Mouse (Mus musculus) lung, adult 18-20 months (tissue): ENCODE data around the gene Mau2.

Source experiments
- DNase-seq, 2 experiments: peaks; one replicate each; pipeline ENCODE4 v3.0.0; 2022; ENCODE audit warnings: mixed read lengths in 2 of 2

The Mau2 gene

DNA sequence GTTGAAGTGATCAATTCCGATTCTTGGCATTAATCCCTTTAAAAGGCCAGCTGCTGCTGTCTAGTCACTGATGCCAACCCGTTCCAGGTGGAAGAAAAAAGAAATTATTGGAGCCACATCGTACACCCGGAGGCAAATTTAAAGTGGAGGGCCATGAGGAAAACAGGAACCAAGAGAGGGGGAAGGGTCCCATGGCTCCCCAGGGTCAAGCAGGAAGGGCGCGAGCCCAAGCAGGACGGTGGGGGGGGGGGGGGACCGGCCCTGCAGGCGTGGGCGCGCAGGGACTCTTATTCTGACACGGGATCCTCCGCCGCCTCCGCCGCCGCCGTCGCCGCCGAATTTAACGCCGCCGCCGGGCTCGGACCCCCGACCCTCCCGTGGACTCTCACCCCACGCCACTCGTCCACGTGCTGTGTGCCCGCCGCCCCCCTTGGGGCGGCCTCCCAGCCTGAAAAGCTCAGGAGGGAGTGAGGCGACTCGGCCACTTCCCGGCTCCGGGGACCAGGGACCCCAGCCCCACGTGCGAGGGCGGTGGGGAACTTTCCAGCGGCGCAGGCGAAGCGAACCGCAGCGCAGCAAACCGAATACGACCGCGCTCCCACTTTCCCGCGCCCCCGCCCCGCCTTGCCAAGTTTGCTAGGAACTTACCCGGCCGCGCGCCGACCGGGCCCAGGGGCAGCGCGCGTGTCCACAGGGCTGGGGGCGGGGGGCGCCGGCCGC is 68.9 kb downstream of the Mau2 start:
- peak; percentile 31 to 46 for DNase-seq

DNA sequence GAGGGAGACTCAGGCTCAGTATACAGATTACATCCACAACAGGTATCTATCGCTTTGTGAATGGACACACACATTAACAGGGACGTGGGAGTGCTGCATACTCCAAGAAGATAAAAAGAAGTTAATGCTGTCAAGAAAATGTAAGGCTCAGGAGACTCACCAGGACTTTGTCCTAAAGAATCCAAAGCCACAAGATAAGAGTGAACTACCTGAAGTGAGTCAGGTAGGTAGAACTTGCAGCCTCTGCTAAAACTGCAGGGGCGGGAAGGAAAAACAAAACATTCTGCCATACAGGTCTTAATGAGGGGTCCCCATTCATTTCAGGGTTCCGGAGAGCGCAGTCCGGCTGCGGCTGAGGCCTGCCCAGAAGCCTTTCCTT is 69.5 kb downstream of the Mau2 start:
- DNase-seq: no peak

DNA sequence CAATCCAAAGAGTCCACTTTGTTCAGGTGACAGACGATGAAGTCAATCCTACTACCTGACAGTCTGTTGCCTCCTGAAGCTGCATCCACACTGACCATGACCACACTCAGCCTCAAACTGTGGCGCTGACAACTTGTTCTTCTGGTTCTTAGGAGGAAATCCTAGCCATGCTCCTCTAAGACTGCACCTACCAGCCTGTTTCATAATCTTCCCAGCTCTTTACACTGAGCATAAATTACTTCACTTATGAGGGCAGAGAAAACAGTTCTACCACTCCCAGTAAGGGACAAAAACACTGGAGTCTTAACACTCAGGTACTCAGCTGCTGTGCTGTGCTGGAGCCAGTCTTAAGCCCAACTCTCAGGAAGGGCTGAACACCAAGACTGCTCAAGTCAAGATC is 71.7 kb downstream of the Mau2 start:
- peak; percentile 26 to 60 for DNase-seq

DNA sequence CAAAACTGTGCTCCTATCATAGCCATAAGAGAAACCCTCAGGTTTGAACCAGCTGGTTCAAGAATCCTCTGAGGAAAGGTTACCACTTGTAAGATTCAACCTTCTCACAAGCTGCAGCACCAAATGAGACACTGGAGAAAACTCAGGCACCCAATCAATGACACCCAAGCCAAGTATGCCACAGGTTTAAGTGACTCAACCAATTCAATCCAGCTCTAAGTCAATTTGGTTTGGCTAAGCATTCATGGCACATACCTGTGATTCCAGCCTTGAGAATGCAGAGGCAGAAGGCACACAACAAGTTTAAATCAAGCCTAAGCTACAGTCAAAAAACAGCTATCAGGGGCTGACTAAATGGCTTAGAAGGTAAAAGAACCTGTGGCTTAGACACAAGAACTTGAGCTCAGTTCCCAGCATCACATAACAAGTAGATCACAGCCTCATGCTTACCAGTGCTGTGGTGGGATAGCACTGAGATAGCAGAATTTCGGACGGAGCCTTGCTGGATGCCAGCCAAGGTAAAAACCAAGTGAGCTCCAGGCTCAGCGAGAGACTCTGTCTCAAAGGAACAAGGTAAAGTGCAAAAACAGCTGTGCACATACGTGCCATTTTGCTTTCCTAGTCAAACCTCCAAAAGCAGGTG is 75.1 kb downstream of the Mau2 start:
- DNase-seq: no peak
